Mouse (Mus musculus) embryonic facial prominence, embryonic 12.5 days (tissue): ENCODE measurements around the gene Trpm5. TPM values are rescaled to one million over a fixed set of nuclear protein-coding genes. Genes with fewer than 3 reads are reported as not detected.

Experiments
- ATAC-seq: fragments of 200-750 bp; cut with Nextera tagmentation; 2 replicates; pipeline ENCODE4 v1.8.0; 2017; ENCODE audit not compliant: insufficient number of reproducible peaks, insufficient read depth, low FRiP score, low TSS enrichment
- H3K27ac ChIP-seq: fragments of 300-500 bp; sonication (generic); 2 replicates; pipeline ENCODE4 v1.5.1; 2016; ENCODE audit warnings: mild to moderate bottlenecking
- H3K27me3 ChIP-seq: fragments of 300-500 bp; sonication (generic); 2 replicates; pipeline ENCODE4 v1.6.1; 2016; ENCODE audit warnings: mild to moderate bottlenecking, moderate library complexity
- H3K36me3 ChIP-seq: fragments of 300-500 bp; sonication (generic); 2 replicates; pipeline ENCODE4 v1.6.1; 2016; ENCODE audit warnings: mild to moderate bottlenecking
- H3K4me1 ChIP-seq: fragments of 300-500 bp; sonication (generic); 2 replicates; pipeline ENCODE4 v1.6.1; 2016
- H3K4me2 ChIP-seq: fragments of 300-500 bp; sonication (generic); replicated peaks from 2 replicates; pipeline ENCODE4 v1.6.1; 2016; ENCODE audit warnings: mild to moderate bottlenecking, moderate library complexity
- H3K4me3 ChIP-seq: fragments of 300-500 bp; sonication (generic); 2 replicates; pipeline ENCODE4 v1.5.1; 2016; ENCODE audit warnings: mild to moderate bottlenecking
- H3K9ac ChIP-seq: fragments of 300-500 bp; sonication (generic); 2 replicates; pipeline ENCODE4 v1.6.1; 2016; ENCODE audit warnings: mild to moderate bottlenecking, moderate library complexity
- H3K9me3 ChIP-seq: fragments of 300-500 bp; sonication (generic); 2 replicates; pipeline ENCODE4 v1.6.1; 2016; ENCODE audit warnings: mild to moderate bottlenecking, moderate library complexity
- WGBS: fragments of 180-500 bp; shearing (Covaris S2); methylation state at CpG from one replicate; pipeline ENCODE4 v1.1.7; 2016; 5-methylcytosine and 5-hydroxymethylcytosine counted together
- polyA plus RNA-seq: library from polyadenylated mRNA; unstranded; fragments of >200 nt; fragmentation: Nextera tagmentation; extraction: Ambion mirVana; gene quantifications from 2 replicates; pipeline ENCODE4 v1.2.1, GENCODE M21; 2016

Gene Trpm5
- polyA plus RNA-seq, 1 experiment from 2014 or later: 6.2 TPM

GRCm38 (mm10) chr7:143034519-143035450 lies 59.7 kb downstream of the Trpm5 start:
- Histone ChIP-seq H3K9me3 (no peaks in the 10 kb centered on the region), H3K27ac (no peak overlapping the region), H3K27me3 (no peaks in the 10 kb centered on the region), H3K36me3 (0 out of 2 replicates have a peak, but pooled peaks cover 4% of the 10 kb centered on the region), H3K4me1 (no peaks in the 10 kb centered on the region), H3K4me3 (no peak overlapping the region), H3K9ac (no peak overlapping the region), H3K4me2 (no peak overlapping the region)
- ATAC-seq: no peak
- WGBS: 95% methylated on average over 8 of the region's 8 CpGs

GRCm38 (mm10) chr7:143034112-143034511 lies 60.3 kb downstream of the Trpm5 start:
- no peaks in the 10 kb centered on the region for H3K27me3 ChIP-seq
- no peaks in the 10 kb centered on the region for H3K4me1 ChIP-seq
- H3K27ac ChIP-seq: no peak overlapping the region
- 0 out of 2 replicates have a peak, but pooled peaks cover 4% of the 10 kb centered on the region for H3K36me3 ChIP-seq
- H3K9ac ChIP-seq: no peak overlapping the region
- ATAC-seq: no peak
- H3K4me3 ChIP-seq: no peak overlapping the region
- 86% methylated on average over 2 of the region's 2 CpGs for WGBS
- H3K9me3 ChIP-seq: no peaks in the 10 kb centered on the region
- no peak overlapping the region for H3K4me2 ChIP-seq

- H3K36me3 ChIP-seq: 0 out of 2 replicates have a peak, but pooled peaks cover 4% of the 10 kb centered on the region
- no peak overlapping the region for H3K9ac ChIP-seq
- no peak overlapping the region for H3K27ac ChIP-seq
- H3K4me2 ChIP-seq: no peak overlapping the region
- ATAC-seq: no peak
- no peak overlapping the region for H3K4me3 ChIP-seq
- no peaks in the 10 kb centered on the region for H3K4me1 ChIP-seq
- no peaks in the 10 kb centered on the region for H3K9me3 ChIP-seq
- 83% methylated on average over 4 of the region's 4 CpGs for WGBS
- H3K27me3 ChIP-seq: no peaks in the 10 kb centered on the region
These were observed 60.9 kb downstream of the Trpm5 start for GRCm38 (mm10) chr7:143033581-143033980.

DNA sequence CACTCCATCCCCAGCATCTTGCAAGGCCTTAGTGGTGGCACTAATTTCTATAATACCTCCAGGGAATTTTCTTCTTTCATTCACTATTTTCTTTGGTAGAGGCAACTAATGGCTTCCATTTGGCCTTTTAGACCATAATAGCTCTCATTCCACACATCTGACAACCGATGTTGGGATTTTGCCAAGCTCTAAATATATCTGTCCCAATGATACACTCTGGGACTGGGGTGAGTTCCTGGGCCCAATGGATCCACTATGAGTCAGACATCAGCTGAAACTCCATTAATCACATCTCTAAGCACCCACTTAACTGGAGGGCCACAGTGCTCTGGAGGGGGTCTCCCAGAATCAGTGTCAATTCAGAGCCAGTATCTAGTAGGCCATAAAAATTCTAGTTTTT lies 62.6 kb downstream of the Trpm5 start:
- Histone ChIP-seq H3K9me3 (no peaks in the 10 kb centered on the region), H3K4me1 (no peaks in the 10 kb centered on the region), H3K27me3 (no peaks in the 10 kb centered on the region), H3K4me3 (no peak overlapping the region), H3K4me2 (no peak overlapping the region), H3K9ac (no peak overlapping the region), H3K36me3 (0 out of 2 replicates have a peak, but pooled peaks cover 4% of the 10 kb centered on the region), H3K27ac (no peak overlapping the region)
- no peak for ATAC-seq
- WGBS: 61% methylated on average over 1 of the region's 1 CpGs

DNA sequence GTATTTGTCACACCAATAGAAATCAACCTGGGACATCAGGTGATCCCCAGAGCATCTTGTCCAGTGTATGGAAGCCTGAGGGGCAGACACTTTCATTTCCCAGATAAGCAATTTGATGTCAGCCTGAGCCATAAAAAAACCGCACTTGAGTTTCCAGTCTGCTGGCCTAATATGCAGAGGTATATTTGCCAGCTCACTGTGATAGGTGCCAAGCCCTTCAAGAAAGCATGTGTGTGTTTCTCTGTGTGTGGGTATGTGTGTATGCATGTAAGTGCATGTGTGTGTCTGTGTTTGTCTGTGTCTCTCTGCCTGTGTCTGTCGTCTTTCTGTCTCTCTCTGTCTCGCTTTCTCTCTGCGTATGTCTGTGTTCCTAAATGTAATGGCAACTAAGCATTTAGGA lies 67.2 kb downstream of the Trpm5 start:
- H3K4me3 ChIP-seq: no peak overlapping the region
- H3K9me3 ChIP-seq: no peaks in the 10 kb centered on the region
- 85% methylated on average over 4 of the region's 4 CpGs for WGBS
- H3K27ac ChIP-seq: no peak overlapping the region
- ATAC-seq: no peak
- no peaks in the 10 kb centered on the region for H3K4me1 ChIP-seq
- no peak overlapping the region for H3K9ac ChIP-seq
- H3K4me2 ChIP-seq: no peak overlapping the region
- H3K27me3 ChIP-seq: no peaks in the 10 kb centered on the region
- H3K36me3 ChIP-seq: no peaks in the 10 kb centered on the region

- H3K4me3 ChIP-seq: no peak overlapping the region
- H3K4me2 ChIP-seq: no peak overlapping the region
- no peaks in the 10 kb centered on the region for H3K27me3 ChIP-seq
- H3K9ac ChIP-seq: no peak overlapping the region
- H3K9me3 ChIP-seq: no peaks in the 10 kb centered on the region
- WGBS: 89% methylated on average over 3 of the region's 3 CpGs
- no peak for ATAC-seq
- 0 out of 2 replicates have a peak, but pooled peaks cover 4% of the 10 kb centered on the region for H3K4me1 ChIP-seq
- no peaks in the 10 kb centered on the region for H3K36me3 ChIP-seq
- no peak overlapping the region for H3K27ac ChIP-seq
These were observed 68.9 kb downstream of the Trpm5 start for GRCm38 (mm10) chr7:143025496-143025895.

GRCm38 (mm10) chr7:143024293-143024692 lies 70.1 kb downstream of the Trpm5 start:
- ATAC-seq: no peak
- Histone ChIP-seq H3K36me3 (no peaks in the 10 kb centered on the region), H3K9me3 (no peaks in the 10 kb centered on the region), H3K4me3 (no peak overlapping the region), H3K27ac (no peak overlapping the region), H3K4me2 (no peak overlapping the region), H3K27me3 (no peaks in the 10 kb centered on the region), H3K4me1 (0 out of 2 replicates have a peak, but pooled peaks cover 6% of the 10 kb centered on the region), H3K9ac (no peak overlapping the region)
- WGBS: 91% methylated on average over 1 of the region's 1 CpGs

DNA sequence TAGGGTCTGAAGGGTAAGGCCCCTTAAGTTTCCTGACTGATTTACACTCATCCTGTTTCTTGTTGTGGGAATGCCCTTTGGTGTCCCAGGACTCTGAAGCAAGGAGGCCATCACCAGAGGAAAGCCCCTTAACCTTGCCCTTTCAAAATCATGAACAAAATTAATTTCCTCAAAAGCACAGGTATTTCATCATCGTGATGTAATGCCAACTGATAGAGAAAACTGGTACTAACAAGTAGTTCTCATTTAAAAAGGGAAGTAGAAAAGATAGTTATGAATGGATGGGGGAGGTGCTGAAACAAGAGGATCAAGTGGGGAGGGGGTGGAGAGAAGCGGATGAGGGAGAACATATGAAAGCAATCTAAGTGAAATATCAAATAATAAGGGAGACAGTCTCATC lies 70.9 kb downstream of the Trpm5 start:
- H3K4me3 ChIP-seq: no peak overlapping the region
- H3K27ac ChIP-seq: no peak overlapping the region
- no peak overlapping the region for H3K4me2 ChIP-seq
- no peak for ATAC-seq
- WGBS: 88% methylated on average over 2 of the region's 2 CpGs
- no peaks in the 10 kb centered on the region for H3K9me3 ChIP-seq
- H3K36me3 ChIP-seq: no peaks in the 10 kb centered on the region
- H3K4me1 ChIP-seq: 0 out of 2 replicates have a peak, but pooled peaks cover 6% of the 10 kb centered on the region
- H3K27me3 ChIP-seq: no peaks in the 10 kb centered on the region
- H3K9ac ChIP-seq: no peak overlapping the region

GRCm38 (mm10) chr7:143021356-143022164 lies 72.9 kb downstream of the Trpm5 start:
- 56% methylated on average over 5 of the region's 5 CpGs for WGBS
- no peak for ATAC-seq
- no peak overlapping the region for H3K4me3 ChIP-seq
- H3K9me3 ChIP-seq: no peaks in the 10 kb centered on the region
- no peaks in the 10 kb centered on the region for H3K36me3 ChIP-seq
- H3K4me2 ChIP-seq: no peak overlapping the region
- 0 out of 2 replicates have a peak, but pooled peaks cover 6% of the 10 kb centered on the region for H3K4me1 ChIP-seq
- H3K9ac ChIP-seq: no peak overlapping the region
- no peaks in the 10 kb centered on the region for H3K27me3 ChIP-seq
- H3K27ac ChIP-seq: no peak overlapping the region

GRCm38 (mm10) chr7:143020764-143021163 lies 73.7 kb downstream of the Trpm5 start:
- H3K9ac ChIP-seq: no peak overlapping the region
- ATAC-seq: no peak
- H3K27me3 ChIP-seq: no peaks in the 10 kb centered on the region
- no peak overlapping the region for H3K27ac ChIP-seq
- H3K9me3 ChIP-seq: no peaks in the 10 kb centered on the region
- H3K4me3 ChIP-seq: no peak overlapping the region
- WGBS: 72% methylated on average over 3 of the region's 3 CpGs
- H3K4me1 ChIP-seq: peaks cover 13% of the 10 kb centered on the region
- no peaks in the 10 kb centered on the region for H3K36me3 ChIP-seq
- no peak overlapping the region for H3K4me2 ChIP-seq

DNA sequence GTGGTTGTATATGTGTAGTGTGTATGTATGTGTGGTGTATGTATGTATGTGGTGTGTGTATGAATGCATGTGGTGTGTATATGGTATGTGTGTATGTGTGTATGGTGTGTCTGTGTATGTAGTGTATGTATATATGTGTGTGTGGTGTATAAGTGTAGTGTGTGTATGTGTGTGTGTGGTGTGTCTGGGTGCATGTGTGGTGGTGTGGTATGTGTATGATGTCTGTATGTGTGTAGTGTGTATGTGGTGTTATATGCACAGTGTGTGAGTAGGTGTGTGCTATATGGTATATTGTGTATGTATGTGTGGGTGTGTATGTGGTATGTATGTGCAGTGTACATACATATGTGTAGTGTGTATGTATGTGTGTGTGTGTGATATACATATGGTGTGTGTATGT lies 74.4 kb downstream of the Trpm5 start:
- Histone ChIP-seq H3K4me2 (no peak overlapping the region), H3K27me3 (no peaks in the 10 kb centered on the region), H3K4me1 (peaks cover 16% of the 10 kb centered on the region), H3K27ac (no peak overlapping the region), H3K36me3 (no peaks in the 10 kb centered on the region), H3K4me3 (no peak overlapping the region), H3K9me3 (no peaks in the 10 kb centered on the region), H3K9ac (no peak overlapping the region)
- peak; percentile 31; the same call in 1 of the 2 replicates for ATAC-seq
